Mouse (Mus musculus) C2C12 (cell line): ENCODE measurements around the gene Edem3.

Experiments
- CEBPB ChIP-seq: IDR thresholded peaks from one replicate; pipeline ENCODE4 v1.6.1; 2011; ENCODE audit warnings: low read depth, mild to moderate bottlenecking, control low read depth, moderate library complexity
- CTCF ChIP-seq: IDR thresholded peaks from one replicate; pipeline ENCODE4 v1.5.1; 2011; ENCODE audit not compliant: control insufficient read depth, insufficient read depth, insufficient read length
- MAX ChIP-seq: IDR thresholded peaks from one replicate; pipeline ENCODE4 v1.6.1; 2011; ENCODE audit warnings: mild to moderate bottlenecking, control low read depth
- MYOG ChIP-seq: IDR thresholded peaks from one replicate; pipeline ENCODE4 v1.6.1; 2011; ENCODE audit not compliant: control insufficient read depth, insufficient read length; ENCODE audit errors: extremely low read depth
- USF1 ChIP-seq: IDR thresholded peaks from one replicate; pipeline ENCODE4 v1.6.1; 2011; ENCODE audit warnings: low read depth, mild to moderate bottlenecking, control low read depth, moderate library complexity

DNA sequence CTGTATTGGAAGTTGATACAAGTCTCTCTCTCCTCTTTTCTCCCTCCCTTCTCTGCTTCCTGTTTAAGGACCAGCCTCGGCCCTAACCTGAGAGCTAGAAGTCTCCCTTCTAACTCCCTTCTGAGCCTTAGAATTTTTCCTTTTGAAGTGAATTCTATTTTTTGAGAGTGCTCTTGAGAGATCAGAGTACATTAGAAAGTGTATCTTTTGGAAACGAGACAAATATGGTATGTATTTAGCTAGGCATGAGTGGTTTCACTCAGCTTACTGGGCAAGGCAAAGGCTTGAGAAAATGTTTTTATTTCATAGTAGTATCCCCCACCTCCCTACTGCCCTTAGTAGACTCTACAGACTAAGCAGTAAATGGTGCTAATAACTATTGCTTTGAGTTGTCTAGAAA, 3.8 kb downstream of the Edem3 start:
- TF ChIP-seq CTCF, result no peak
- TF ChIP-seq CEBPB, result no peak
- TF ChIP-seq USF1, result no peak
- TF ChIP-seq MYOG, result no peak
- TF ChIP-seq MAX, result no peak
